Mouse (Mus musculus) kidney, postnatal 10 days (tissue): ENCODE measurements around the gene Efcc1.
A peak's percentile ranks its signal among the peaks of the same experiment; 100 is the strongest.

ENCODE experiments used
- DNase-seq: peaks from one replicate; pipeline ENCODE4 v3.0.0; 2021; ENCODE audit warnings: mixed read lengths

Efcc1 gene

GRCm38 (mm10) chr6:87730591-87731462 lies at the start of gene Efcc1:
Gene Efcc1, plus strand, starts transcription at chr6:87730869.
- peak; percentile 82 for DNase-seq

- DNase-seq = no peak
These were observed 34.7 kb upstream of the Efcc1 start for GRCm38 (mm10) chr6:87695947-87696346.

- DNase-seq = no peak
These were observed 34.1 kb upstream of the Efcc1 start for GRCm38 (mm10) chr6:87696544-87696943.

- DNase-seq = peak; percentile 19
These were observed 24.4 kb upstream of the Efcc1 start for GRCm38 (mm10) chr6:87706246-87706645.

- DNase-seq = no peak
These were observed 18.4 kb upstream of the Efcc1 start for GRCm38 (mm10) chr6:87712311-87712710.

- DNase-seq = no peak
These were observed 16.6 kb upstream of the Efcc1 start for GRCm38 (mm10) chr6:87714091-87714490.

GRCm38 (mm10) chr6:87722631-87723030 lies 8.0 kb upstream of the Efcc1 start:
- DNase-seq = peak; percentile 83

GRCm38 (mm10) chr6:87725267-87725912 lies 5.3 kb upstream of the Efcc1 start:
- no peak for DNase-seq

GRCm38 (mm10) chr6:87728102-87728501 lies 2.6 kb upstream of the Efcc1 start:
- no peak for DNase-seq

GRCm38 (mm10) chr6:87730141-87730540 lies 528 bp upstream of the Efcc1 start:
- no peak for DNase-seq

- no peak for DNase-seq
These were observed 910 bp downstream of the Efcc1 start for GRCm38 (mm10) chr6:87731463-87732095.

- peak; percentile 58 for DNase-seq
These were observed 1.7 kb downstream of the Efcc1 start for GRCm38 (mm10) chr6:87732151-87733011.

- peak; percentile 60 for DNase-seq
These were observed 2.7 kb downstream of the Efcc1 start for GRCm38 (mm10) chr6:87733131-87733930.

GRCm38 (mm10) chr6:87734136-87734535 lies 3.5 kb downstream of the Efcc1 start:
- DNase-seq = peak; percentile 74

GRCm38 (mm10) chr6:87736923-87737322 lies 6.3 kb downstream of the Efcc1 start:
- no peak for DNase-seq

GRCm38 (mm10) chr6:87737921-87738626 lies 7.4 kb downstream of the Efcc1 start:
- no peak for DNase-seq

GRCm38 (mm10) chr6:87739898-87740297 lies 9.2 kb downstream of the Efcc1 start:
- DNase-seq = no peak

- DNase-seq = no peak
These were observed 9.8 kb downstream of the Efcc1 start for GRCm38 (mm10) chr6:87740496-87740895.

- DNase-seq = no peak
These were observed 11.3 kb downstream of the Efcc1 start for GRCm38 (mm10) chr6:87741978-87742377.

- DNase-seq = no peak
These were observed 12.1 kb downstream of the Efcc1 start for GRCm38 (mm10) chr6:87742804-87743203.

- DNase-seq = no peak
These were observed 12.6 kb downstream of the Efcc1 start for GRCm38 (mm10) chr6:87743281-87743680.
